Mouse (Mus musculus) testis, postnatal 10 days (tissue): Measurements from ENCODE around the gene Chtf18.
A peak's percentile ranks its signal among the peaks of the same experiment; 100 is the strongest.
"Not testable (repeated sequence)": the region's sequence is repeated elsewhere in the genome, so short reads cannot be mapped to it uniquely, and the experiment has no call there.

Experiments
- DNase-seq: peaks from one replicate; pipeline ENCODE4 v3.0.0; 2021; ENCODE audit warnings: low spot score

Chtf18 gene

DNA sequence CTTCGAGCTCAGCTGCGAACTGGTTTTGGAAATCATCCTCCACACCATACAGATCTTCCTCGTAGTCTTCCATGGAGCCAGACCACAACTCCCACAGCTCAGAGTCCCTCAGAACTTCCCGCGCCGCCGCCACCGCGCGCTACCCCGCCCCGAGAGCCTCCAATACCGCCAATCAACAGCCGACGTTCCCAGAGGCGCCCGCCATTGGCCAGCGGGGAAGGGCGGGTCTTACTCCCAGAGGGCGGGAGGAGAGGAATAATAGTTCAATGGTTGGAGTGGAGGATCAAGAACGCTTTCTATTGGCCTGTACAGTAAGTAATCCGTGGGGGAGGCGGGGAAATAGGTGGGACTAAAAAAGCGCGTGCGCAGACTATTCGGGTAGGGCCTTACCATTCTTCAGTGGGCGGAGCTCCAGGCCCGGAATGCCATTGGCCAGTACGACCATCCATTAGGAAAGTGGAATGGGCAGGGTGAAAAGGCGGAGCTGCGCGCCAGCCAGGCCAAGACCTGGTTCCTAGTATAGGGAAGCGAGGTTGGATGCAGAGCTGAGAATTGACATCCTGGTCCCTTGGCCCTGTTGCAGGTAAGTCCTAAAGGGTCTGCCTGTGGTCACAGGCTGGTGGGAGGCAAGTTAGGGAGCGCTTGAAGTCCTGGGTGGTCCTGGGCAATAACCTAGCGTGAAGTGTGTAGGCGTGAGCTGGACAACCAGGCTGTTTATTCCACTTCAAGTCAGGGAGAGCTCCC is at the start of gene Chtf18, which contains the start of gene Rpusd1:
Chtf18 (minus strand) TSS at position 155 of the 744 bp plus-strand sequence.
Rpusd1 (plus strand) TSS at position 406 of the 744 bp plus-strand sequence.
- peak; percentile 99 for DNase-seq

DNA sequence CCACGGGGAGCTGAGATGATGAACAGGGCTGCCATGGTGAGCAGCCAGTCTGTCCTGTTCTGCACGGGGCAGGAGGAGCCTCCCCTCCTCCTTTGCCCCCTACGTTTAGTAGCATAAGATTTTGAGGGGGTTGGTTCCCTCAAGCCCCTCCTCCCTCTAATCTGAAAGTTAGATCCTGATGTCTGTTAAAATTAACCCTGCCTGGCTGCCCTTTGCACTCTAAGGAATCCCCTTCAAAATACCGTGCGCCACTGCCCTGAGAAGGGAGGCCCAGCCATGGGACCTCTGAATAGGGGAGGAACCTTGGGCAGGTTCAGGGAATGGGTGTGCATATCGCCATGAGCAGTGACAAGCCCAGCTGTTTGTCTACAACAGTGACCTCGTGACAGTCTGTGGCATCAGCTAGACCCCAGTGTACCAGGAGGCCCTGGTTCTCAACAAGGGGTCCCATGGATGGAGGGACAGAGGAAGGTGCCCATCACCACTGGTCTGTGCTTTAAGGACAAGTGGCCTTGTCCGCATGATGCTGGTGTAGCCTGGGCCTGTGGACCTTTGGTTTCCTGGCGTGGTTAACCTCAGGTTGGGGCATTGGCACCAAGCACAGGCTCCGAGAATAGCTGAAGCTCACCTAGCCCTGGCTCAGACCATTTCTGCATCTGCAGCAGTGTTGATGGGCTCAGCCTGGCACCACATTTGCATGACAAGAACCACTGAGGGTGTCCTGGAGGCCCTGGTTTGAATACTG is 48.3 kb upstream of the Chtf18 start:
- DNase-seq = no peak

- peak; percentile 99 for DNase-seq
Observed at GRCm38 (mm10) chr17:25773549-25774120, 46.4 kb upstream of the Chtf18 start, which contains the start of gene Narfl. Narfl (plus strand) TSS chr17:25773776.

DNA sequence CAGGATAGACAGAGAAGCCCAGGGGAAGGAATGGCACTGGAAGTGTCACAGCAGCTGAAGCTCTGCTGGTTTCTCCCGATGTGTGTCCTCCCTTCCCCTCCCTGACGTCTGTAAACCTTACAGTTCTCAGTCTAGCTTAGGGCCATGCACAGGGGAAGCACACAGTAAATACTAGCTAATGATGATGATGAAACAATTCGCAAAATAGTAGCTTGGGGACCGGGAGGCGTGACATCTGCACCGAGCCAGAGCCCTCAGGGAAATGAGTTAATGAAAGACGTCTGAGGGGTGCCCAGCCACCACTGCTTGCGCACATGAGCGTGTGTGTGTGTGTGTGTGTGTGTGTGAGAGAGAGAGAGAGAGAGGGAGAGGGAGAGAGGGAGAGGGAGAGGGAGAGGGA is 42.1 kb upstream of the Chtf18 start:
- DNase-seq = no peak

GRCm38 (mm10) chr17:25765886-25766285 is 38.7 kb upstream of the Chtf18 start:
- DNase-seq = no peak

- no peak for DNase-seq
Observed at GRCm38 (mm10) chr17:25762591-25762990, 35.4 kb upstream of the Chtf18 start.

DNA sequence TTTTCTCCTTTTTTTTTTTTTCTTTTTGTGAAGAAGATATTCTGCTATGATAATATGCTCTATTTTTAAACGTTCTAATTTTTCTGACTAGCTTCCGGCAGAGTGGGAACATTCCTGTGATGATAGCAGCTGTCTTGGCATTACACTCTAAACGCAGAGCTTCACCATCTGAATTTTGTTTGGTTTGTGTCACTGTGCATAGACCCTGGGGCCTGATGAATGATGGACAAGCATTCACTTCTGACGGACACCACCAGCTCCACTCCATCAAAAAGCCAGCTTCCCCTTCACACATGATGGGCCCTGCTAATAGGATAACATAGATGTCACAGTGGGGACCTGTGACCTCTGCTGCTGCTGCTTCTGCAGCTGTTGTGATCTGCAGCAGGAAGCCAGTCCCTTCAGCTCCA is 34.3 kb upstream of the Chtf18 start:
- no peak for DNase-seq

DNA sequence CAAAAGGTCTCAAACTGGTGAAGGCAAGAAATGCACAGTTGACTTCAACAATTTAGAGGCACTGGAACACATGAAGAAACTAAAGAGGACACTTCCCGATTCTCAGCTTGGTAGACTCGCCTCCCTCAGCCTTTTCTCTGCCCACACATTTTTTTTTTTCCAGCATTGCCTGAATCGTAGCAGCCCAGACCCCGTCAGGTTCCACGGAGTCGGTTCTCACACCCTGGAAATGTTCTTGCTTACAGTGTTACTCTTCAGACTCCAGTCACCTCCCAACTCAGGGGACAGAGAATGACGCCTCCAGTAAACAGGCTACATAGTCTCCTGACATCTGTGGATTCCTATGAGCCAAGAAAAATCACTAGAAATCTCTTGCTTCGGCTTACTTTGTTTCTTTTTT is 32.9 kb upstream of the Chtf18 start:
- DNase-seq = no peak

- no peak for DNase-seq
Observed at GRCm38 (mm10) chr17:25757691-25758090, 30.5 kb upstream of the Chtf18 start.

DNA sequence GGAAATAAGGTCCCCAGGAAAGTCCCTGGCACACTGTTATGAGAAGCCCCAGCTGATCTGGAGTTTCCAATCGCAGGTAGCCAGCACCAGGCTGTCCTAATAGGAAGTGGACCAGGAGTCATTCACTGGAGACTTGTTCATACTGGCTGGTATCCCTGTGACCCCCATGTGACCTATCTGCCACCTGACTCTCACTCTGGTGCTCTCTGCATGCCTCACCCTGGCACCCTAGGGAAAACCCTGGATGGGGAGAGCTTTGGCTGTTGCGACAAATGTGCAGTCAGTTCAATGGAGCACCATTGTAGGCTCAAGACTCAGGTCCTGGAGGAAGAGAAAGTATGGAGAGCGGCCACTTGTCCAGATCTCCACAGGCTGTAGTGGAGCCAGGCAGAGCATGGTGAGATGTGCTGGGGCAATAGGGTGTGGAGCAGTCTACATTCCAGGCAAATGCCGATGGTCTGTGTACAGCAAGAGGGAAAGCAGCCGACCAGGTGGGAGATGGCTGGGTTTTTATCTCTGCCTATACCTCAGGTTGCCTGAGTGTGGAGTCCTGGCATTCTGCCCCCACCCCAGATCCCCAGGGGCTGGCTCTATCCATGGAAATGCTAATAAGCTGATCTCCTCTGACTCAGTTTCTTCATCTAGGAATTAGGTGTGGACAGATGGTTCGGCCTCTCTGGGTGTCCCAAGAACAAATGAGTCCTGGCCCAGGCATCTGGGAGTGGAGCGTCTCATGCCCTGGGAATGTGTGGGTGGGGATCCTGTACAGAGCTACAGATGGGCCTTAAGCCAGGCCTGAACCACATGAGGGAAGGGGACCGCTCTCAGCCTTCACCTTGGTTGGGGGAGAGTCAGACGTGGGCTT is 29.4 kb upstream of the Chtf18 start:
- no peak for DNase-seq

- no peak for DNase-seq
Observed at GRCm38 (mm10) chr17:25755627-25756377, 28.6 kb upstream of the Chtf18 start.

DNA sequence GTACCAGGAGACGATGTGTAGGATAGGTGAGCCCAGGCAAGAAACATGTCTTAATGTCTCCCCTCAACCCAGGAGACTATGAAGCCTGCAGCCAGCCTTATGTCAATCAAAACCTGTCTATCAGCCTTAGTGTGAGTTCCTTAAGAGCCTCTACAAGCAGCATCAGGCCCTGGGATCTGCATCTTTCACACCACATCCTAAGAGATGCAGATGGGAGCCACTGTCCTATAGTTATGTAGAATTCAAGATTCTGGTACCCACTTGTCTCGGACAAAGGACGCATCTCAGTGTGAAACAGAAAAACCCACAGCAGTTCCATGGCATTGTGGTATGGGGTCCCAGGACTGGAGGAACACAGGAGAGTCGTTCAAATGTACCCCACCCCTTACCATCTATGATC is 27.9 kb upstream of the Chtf18 start:
- no peak for DNase-seq

- DNase-seq = no peak
Observed at GRCm38 (mm10) chr17:25754241-25754640, 27.0 kb upstream of the Chtf18 start, which contains the start of gene Msln. Msln (minus strand) TSS chr17:25754378.

DNA sequence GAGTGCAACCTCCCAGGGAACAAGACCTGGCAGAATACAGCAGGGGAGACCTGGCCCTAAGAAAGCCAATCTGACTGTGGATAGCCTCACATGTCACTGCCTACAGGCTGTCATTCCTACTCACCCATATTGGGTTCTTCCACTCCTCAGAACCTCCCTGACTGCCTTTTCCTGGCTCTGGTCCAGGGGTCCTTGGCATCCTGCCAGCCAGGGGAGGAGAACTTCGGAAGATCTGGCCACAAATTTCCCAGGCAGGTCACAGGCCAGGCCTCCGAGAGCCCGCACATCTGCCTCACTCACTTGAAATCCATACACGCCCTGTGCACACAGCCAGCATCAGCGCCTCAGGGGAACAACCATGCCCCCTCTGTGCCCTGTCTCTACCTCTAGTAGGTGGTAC is 24.2 kb upstream of the Chtf18 start:
- DNase-seq = peak; percentile 92

DNA sequence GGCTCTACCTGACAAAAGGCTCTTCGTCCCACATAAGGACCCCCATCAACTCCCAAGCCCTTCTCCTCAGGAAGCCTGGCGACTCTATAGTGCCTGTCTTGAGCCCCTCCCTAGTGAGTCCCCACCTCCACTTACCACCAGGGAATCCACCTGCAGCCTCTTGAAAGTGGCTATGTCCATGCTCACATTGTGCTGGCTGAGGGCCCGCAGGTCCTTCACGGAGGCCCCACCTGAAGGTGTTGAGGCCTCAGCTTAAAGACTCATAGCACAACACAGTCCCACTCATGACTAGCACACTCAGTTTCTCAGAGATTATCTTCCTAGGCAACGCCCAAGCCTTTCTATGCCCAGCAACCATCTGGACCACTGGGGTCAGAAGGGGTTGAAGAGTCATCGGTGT is 22.1 kb upstream of the Chtf18 start:
- DNase-seq = no peak

GRCm38 (mm10) chr17:25748238-25748637 is 21.0 kb upstream of the Chtf18 start:
- DNase-seq = no peak

- DNase-seq = no peak
Observed at GRCm38 (mm10) chr17:25744311-25744710, 17.1 kb upstream of the Chtf18 start.

- DNase-seq = peak; percentile 69
Observed at GRCm38 (mm10) chr17:25743831-25744230, 16.6 kb upstream of the Chtf18 start.

- not testable (repeated sequence) for DNase-seq
Observed at GRCm38 (mm10) chr17:25741471-25741870, 14.3 kb upstream of the Chtf18 start.

DNA sequence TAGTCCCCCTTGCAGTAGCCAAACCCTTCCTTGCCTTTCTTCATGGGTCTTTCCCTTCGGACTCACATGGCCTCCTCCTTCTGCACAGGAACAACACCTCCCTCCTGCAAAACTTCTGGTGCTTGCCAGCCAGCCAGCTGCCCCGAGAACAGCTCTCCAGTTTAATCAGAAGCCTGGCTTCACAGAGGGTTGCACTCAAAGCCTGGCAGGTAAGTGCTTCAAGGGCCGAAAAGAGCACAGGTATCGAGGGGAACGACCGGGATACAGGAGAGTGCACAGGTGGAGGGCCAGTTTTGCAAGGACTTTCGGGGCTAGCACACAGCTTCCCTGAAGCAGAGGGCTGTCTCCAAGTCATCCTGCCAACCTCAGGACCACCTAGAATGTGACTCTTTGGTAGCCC is 11.6 kb upstream of the Chtf18 start:
- DNase-seq = no peak

- no peak for DNase-seq
Observed at GRCm38 (mm10) chr17:25735745-25736144, 8.5 kb upstream of the Chtf18 start, which contains the start of gene Mslnl. Mslnl (plus strand) TSS chr17:25736042.
